Mouse (Mus musculus): Measurements from ENCODE around the gene Rufy2. TPM values are rescaled to one million over a fixed set of nuclear protein-coding genes. Genes with fewer than 3 reads are reported as not detected.
"Not testable (repeated sequence)": the region's sequence is repeated elsewhere in the genome, so short reads cannot be mapped to it uniquely, and the experiment has no call there.

The Rufy2 gene
- polyA plus RNA-seq, 1 experiment from 2014 or later, result 4.2 TPM

DNA sequence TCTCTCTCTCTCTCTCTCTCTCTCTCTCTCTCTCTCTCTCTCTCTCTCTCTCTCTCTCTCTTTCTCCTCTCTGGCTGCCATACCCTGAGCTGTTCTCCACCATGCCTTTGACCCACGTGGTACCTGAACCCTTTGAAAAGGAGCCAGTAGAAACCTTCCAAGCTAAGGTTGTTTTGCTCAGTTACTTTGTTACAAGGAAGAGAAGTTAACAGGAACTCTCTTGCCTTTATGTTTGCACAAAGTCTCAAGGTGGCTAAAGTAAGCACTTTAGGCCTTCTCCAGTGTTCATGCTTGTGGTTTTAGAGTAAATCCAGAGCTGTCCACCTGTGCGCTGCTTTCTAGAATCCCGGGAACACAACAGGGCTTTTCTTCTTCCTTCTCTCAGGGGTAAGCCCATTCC, 52.2 kb downstream of the Rufy2 start:
- Histone ChIP-seq H3K4me2 (no peak overlapping the region), H3K36me3 (no peaks in the 10 kb centered on the region), H3K9ac (no peak overlapping the region), H3K27me3 (replicated peaks) (no peaks in the 10 kb centered on the region), H3K9me3 (replicated peaks) (no peaks in the 10 kb centered on the region), H3K27ac (no peak overlapping the region), H3K4me3 (no peak overlapping the region), H3K4me1 (no peaks in the 10 kb centered on the region)
- no peak for ATAC-seq
- 61% methylated on average over 3 of the region's 3 CpGs for WGBS (ENCODE audit: insufficient replicate concordance)

DNA sequence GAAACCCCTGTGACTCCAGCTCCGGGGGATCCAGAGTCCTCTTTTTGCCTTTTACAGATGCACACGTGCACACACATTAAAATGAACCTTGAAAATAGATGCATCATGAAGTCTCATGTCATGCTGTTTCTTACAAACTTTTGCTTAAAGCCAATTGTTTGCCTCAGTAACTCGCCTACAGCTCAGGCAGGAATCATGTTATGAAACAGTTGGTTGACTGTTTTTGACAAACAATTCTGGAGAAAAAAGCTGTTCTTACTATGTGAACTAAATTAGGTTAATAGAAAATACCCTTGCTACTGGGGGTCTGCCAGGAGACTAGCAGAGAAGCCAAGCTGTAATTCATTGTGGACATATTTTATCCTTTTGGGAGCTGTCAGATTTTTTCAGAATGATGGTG, 52.9 kb downstream of the Rufy2 start:
- 67% methylated on average over 3 of the region's 3 CpGs for whole genome bisulfite sequencing (ENCODE audit: insufficient replicate concordance)
- H3K27me3 ChIP-seq (replicated peaks), result no peaks in the 10 kb centered on the region

DNA sequence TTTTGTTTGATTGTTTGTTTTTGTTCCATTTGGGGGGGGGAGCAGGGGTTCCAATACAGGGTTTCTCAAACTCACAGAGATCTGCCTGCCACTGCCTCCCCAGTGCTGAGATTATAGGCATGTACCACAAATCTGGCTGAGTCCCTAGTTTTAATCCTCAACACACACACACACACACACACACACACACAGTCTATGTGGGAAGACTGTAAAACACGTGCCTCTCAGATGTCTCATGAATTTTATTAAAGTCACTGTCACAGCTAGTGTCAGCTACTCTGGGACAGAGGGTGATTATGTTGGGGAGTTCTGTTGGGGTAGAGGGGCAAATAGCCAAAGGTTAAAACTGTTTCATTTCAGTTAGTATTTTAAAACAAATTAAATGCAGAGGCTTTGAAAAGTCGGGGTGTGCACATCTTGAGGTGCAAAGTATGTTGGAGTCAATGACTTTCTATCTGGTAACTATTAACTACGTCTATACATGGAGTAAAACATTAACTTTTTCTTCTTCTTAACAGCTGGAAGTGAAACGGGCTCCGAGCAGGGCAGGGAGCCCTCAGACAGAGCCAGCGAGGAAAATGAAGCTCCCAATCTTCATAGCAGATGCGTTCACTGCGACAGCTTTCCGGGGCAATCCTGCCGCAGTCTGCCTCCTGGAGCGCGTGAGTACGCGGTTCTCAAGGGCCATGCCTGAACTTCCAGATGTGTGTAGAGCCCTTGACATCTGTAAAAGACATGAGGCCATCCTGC, 58.7 kb downstream of the Rufy2 start:
- H3K4me3 ChIP-seq, result no peak overlapping the region
- ATAC-seq, result 0 out of 2 replicates have a peak, but pooled peaks have one; percentile 13

More for the DNA sequence above, 52.9 kb downstream of the Rufy2 start:
- Histone ChIP-seq H3K9me3 (replicated peaks) (no peaks in the 10 kb centered on the region), H3K4me2 (no peak overlapping the region), H3K4me1 (no peaks in the 10 kb centered on the region), H3K9ac (no peak overlapping the region; the same call in 1 of the 2 replicates), H3K4me3 (no peak overlapping the region), H3K27ac (no peak overlapping the region), H3K36me3 (no peaks in the 10 kb centered on the region)
- ATAC-seq, result no peak

DNA sequence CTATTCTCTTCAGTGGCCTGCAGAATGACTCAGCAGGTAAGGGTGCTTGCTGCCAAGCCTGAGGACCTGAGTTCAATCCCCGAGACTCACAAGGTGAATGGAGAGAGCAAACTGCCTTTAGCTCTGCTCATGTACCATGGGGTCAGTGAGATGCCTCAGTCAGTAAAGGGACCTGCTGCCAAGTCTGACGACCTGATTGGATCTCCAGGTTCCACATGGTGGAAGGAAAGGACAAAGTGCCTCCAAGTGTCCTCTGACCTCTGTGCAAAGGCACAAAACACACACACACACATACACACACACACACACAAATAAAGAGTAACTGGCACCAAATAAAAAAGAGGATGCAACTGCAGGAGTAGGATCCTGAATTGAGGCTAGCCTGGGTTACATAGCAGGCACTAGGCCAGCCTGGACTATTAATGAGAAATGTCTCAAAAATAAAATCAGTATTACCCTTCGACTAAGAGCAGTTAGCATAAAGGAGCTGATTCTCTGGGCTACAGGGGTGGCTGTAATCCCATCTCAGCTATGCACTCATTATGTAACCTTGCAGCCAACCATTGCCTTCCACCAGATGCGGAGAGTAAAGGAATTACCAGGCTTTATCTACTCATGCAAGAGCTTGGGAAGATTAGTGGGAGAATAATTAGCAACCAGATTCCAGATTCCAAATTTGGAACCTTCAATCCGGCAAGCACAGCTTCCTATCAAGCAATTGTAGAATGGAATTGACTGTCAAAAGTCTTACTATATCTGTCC, 60.0 kb downstream of the Rufy2 start:
- no peak overlapping the region for H3K4me2 ChIP-seq
- no peak overlapping the region for H3K4me3 ChIP-seq
- H3K9me3 ChIP-seq (replicated peaks), result no peaks in the 10 kb centered on the region
- H3K9ac ChIP-seq, result no peak overlapping the region
- H3K36me3 ChIP-seq, result no peaks in the 10 kb centered on the region
- WGBS (ENCODE audit: insufficient replicate concordance), result 60% methylated on average over 5 of the region's 5 CpGs
- H3K4me1 ChIP-seq, result no peaks in the 10 kb centered on the region
- H3K27ac ChIP-seq, result no peak overlapping the region
- H3K27me3 ChIP-seq (replicated peaks), result no peaks in the 10 kb centered on the region
- ATAC-seq, result no peak

More for the DNA sequence above, 58.7 kb downstream of the Rufy2 start:
- Histone ChIP-seq H3K9me3 (replicated peaks) (no peaks in the 10 kb centered on the region), H3K27ac (no peak overlapping the region), H3K4me2 (peak overlapping the region; percentile 16; the same call in 1 of the 2 replicates), H3K4me1 (no peaks in the 10 kb centered on the region), H3K27me3 (replicated peaks) (no peaks in the 10 kb centered on the region), H3K36me3 (no peaks in the 10 kb centered on the region), H3K9ac (no peak overlapping the region)
- WGBS (ENCODE audit: insufficient replicate concordance), result 71% methylated on average over 14 of the region's 14 CpGs

DNA sequence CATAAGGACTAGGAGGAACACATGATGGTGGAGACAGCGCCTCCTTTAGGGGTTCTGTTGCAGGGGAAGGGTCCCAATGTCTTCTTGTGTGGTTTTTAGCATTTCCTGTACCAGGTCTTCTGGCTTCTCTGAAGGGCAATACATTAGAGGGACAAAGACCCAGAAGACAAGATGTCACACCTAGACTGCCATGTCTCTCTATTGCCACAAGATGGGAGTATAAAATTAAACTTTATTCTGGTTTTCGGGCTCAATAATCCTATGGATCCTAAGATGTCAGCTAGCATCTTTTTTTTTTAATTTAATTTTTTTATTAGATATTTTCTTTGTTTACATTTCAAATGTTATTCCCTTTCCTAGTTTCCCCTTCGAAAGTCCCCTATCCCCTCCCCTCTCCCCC, 63.1 kb downstream of the Rufy2 start:
- no peaks in the 10 kb centered on the region for H3K4me1 ChIP-seq
- ATAC-seq, result no peak
- 52% methylated on average over 3 of the region's 3 CpGs for WGBS (ENCODE audit: insufficient replicate concordance)
- no peak overlapping the region for H3K27ac ChIP-seq
- H3K36me3 ChIP-seq, result no peaks in the 10 kb centered on the region
- H3K27me3 ChIP-seq (replicated peaks), result no peaks in the 10 kb centered on the region
- no peaks in the 10 kb centered on the region for H3K9me3 ChIP-seq (replicated peaks)
- no peak overlapping the region for H3K9ac ChIP-seq
- no peak overlapping the region for H3K4me3 ChIP-seq
- no peak overlapping the region for H3K4me2 ChIP-seq

DNA sequence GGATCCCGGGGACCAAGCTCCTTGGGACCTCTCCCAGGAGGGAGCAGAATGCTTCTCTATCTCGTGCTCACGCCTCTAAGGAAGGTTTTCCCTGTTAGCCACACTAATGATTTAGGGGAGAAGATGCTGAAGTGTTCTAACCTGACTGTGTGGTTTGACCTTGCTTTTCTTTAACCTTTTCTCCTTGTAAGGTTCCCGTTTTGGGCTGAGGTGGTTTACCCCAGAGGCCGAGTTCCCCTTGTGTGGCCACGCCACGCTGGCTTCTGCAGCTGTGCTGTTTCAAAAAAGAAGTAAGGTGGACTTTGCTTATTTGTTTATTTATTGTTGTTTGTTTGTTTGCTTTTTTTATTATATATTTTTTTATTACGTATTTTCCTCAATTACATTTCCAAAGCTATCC, 67.7 kb downstream of the Rufy2 start:
- Histone ChIP-seq H3K9ac (no peak overlapping the region), H3K4me1 (no peaks in the 10 kb centered on the region), H3K36me3 (no peaks in the 10 kb centered on the region), H3K27me3 (replicated peaks) (no peaks in the 10 kb centered on the region), H3K27ac (no peak overlapping the region), H3K4me3 (no peak overlapping the region), H3K4me2 (no peak overlapping the region), H3K9me3 (replicated peaks) (no peaks in the 10 kb centered on the region)
- no peak for ATAC-seq
- WGBS (ENCODE audit: insufficient replicate concordance), result 51% methylated on average over 8 of the region's 8 CpGs

DNA sequence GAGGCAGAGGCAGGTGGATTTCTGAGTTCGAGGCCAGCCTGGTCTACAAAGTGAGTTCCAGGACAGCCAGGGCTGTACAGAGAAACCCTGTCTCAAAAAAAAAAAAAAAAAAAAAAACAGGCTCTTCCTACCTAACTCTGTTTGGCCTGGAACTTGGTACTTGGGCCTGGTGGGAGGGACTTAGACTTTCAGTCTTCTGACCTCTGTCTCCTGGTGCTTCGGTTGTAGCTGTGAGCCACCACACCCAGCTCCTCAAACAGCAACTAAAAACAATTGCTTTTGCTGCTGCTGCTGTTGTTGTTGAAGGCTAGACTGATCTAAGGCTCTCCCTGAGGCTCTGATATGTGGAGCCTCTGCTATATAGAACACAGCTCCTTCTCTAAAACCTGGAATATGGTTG, 69.1 kb downstream of the Rufy2 start:
- Histone ChIP-seq H3K4me1 (no peaks in the 10 kb centered on the region), H3K4me3 (no peak overlapping the region), H3K9me3 (replicated peaks) (no peaks in the 10 kb centered on the region), H3K36me3 (no peaks in the 10 kb centered on the region), H3K27ac (no peak overlapping the region), H3K9ac (no peak overlapping the region), H3K27me3 (replicated peaks) (0 out of 2 replicates have a peak, but pooled peaks cover 7% of the 10 kb centered on the region), H3K4me2 (no peak overlapping the region)
- 79% methylated on average over 2 of the region's 2 CpGs for WGBS (ENCODE audit: insufficient replicate concordance)
- ATAC-seq, result no peak

DNA sequence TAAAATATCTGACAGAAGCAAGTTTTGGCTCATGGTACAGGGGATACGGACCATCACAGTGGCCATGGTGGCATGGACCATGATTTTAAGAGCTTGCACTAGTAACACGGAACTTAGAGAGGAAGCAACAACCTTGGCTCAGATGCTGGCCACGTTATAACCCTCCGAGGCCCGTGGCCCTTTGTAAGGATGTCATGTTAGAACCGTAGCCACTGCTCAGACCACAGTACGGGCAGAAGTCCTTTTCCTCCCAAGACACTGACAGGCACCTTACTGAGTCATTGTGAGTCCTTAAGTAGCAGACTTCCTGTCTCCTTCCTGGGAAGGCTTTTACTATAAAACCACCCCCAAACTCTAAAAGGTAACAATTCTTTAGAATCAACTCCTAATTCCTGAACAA, 71.2 kb downstream of the Rufy2 start:
- H3K9me3 ChIP-seq (replicated peaks), result no peaks in the 10 kb centered on the region
- H3K36me3 ChIP-seq, result no peaks in the 10 kb centered on the region
- no peaks in the 10 kb centered on the region for H3K4me1 ChIP-seq
- no peak overlapping the region for H3K4me3 ChIP-seq
- no peak overlapping the region for H3K9ac ChIP-seq
- no peak for ATAC-seq
- peaks cover 9% of the 10 kb centered on the region; the same call in 1 of the 2 replicates for H3K27me3 ChIP-seq (replicated peaks)
- no peak overlapping the region for H3K4me2 ChIP-seq
- no peak overlapping the region for H3K27ac ChIP-seq
- 45% methylated on average over 7 of the region's 7 CpGs for WGBS (ENCODE audit: insufficient replicate concordance)

DNA sequence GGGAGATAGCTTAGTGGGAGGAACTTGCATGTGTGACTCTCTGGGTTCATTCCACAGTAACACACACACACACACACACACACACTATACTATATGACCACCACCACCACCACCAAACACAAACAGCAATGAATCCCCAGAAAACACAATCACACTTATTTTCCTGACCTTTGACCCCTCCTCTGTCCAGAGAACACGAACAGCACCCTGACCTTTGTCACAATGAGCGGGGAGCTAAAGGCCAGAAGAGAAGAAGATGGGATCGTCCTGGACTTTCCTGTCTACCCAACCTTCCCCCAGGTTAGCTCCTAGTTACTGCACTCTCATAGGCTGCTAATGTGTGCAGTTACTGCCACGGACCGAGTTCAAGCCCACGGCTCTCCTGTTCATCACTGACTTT, 72.0 kb downstream of the Rufy2 start:
- no peak for ATAC-seq
- Histone ChIP-seq H3K4me1 (no peaks in the 10 kb centered on the region), H3K36me3 (no peaks in the 10 kb centered on the region), H3K4me2 (no peak overlapping the region), H3K9me3 (replicated peaks) (no peaks in the 10 kb centered on the region), H3K4me3 (no peak overlapping the region), H3K27ac (no peak overlapping the region), H3K9ac (no peak overlapping the region), H3K27me3 (replicated peaks) (peaks cover 16% of the 10 kb centered on the region; the same call in 1 of the 2 replicates)
- 67% methylated on average over 6 of the region's 6 CpGs for WGBS (ENCODE audit: insufficient replicate concordance)

DNA sequence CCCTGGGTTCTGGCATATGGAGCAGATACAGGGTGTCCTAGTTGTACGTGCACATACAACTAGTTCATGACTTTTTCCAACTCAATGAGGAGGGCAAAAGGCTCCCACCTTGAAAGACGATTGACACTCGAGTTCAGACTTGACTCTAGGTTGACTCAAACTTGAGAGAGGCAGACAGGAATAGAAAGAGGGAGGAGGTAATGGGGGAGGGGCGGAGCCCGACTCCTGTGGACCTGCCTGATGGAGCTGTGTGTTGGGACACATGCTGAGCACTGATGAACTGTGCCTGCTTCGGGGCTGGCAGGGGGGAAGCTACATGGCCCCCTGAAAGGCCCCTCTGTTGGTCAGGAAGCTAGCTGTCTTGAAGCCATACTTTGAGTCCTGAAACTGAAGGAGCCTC, 73.0 kb downstream of the Rufy2 start:
- peaks cover 21% of the 10 kb centered on the region; the same call in 1 of the 2 replicates for H3K27me3 ChIP-seq (replicated peaks)
- H3K4me2 ChIP-seq, result no peak overlapping the region
- ATAC-seq, result no peak
- 48% methylated on average over 6 of the region's 6 CpGs for WGBS (ENCODE audit: insufficient replicate concordance)
- no peaks in the 10 kb centered on the region for H3K4me1 ChIP-seq
- H3K9me3 ChIP-seq (replicated peaks), result no peaks in the 10 kb centered on the region
- H3K4me3 ChIP-seq, result no peak overlapping the region
- no peaks in the 10 kb centered on the region for H3K36me3 ChIP-seq
- no peak overlapping the region; the same call in 1 of the 2 replicates for H3K9ac ChIP-seq
- H3K27ac ChIP-seq, result no peak overlapping the region

DNA sequence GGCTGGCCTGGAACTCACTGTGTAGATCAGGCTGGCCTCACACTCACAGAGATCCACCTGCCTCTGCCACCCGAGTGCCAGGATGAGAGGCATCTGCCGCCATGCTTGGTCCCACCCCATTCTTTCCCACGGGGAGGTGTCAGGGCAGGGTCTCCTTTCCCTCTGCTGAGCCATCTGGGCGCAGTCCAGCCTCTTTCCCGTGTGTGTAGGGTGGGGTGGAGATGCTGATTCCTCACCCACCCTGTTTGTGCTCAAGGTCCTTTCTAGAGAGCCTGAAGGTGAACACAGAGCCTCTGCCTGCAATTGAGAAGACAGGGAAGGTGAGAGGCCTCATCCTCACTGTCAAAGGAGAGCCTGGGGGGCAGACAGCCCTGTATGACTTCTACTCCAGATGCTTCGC, 74.0 kb downstream of the Rufy2 start:
- H3K9me3 ChIP-seq (replicated peaks); H3K4me3 ChIP-seq; H3K4me2 ChIP-seq; H3K27ac ChIP-seq; H3K4me1 ChIP-seq; H3K36me3 ChIP-seq; H3K9ac ChIP-seq; ATAC-seq: not testable (repeated sequence)
- peaks cover 24% of the 10 kb centered on the region; the same call in 1 of the 2 replicates for H3K27me3 ChIP-seq (replicated peaks)
- WGBS (ENCODE audit: insufficient replicate concordance), result 65% methylated on average over 6 of the region's 6 CpGs

DNA sequence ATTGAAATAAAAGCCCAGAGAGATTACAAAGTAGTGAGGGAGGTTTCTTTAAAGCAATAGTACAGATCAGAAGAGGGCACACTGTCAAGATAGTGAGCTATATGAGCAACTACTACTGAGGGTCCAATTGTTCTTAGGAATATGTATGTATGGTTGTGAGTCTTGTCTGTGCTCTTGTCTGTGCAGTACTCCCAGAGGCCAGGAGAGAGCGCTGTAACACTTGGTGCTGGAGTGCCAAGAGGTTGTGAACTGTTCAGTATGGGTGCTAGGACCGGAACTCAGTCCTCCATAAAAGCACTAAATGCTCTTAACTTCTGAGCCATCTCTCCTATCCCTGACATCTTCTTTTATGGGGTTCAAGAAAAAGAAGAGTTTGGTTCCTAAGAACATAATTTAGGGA, 74.6 kb downstream of the Rufy2 start:
- 57% methylated on average over 2 of the region's 2 CpGs for WGBS (ENCODE audit: insufficient replicate concordance)

More for the DNA sequence above, 74.6 kb downstream of the Rufy2 start:
- no peak overlapping the region for H3K27ac ChIP-seq
- no peaks in the 10 kb centered on the region for H3K4me1 ChIP-seq
- H3K36me3 ChIP-seq, result no peaks in the 10 kb centered on the region
- H3K4me3 ChIP-seq, result no peak overlapping the region
- no peak for ATAC-seq
- no peak overlapping the region for H3K9ac ChIP-seq
- no peak overlapping the region for H3K4me2 ChIP-seq
- no peaks in the 10 kb centered on the region for H3K9me3 ChIP-seq (replicated peaks)
- H3K27me3 ChIP-seq (replicated peaks), result peaks cover 24% of the 10 kb centered on the region; the same call in 1 of the 2 replicates

All from liver, embryonic 12.5 days (tissue).